Mouse (Mus musculus) lung, postnatal 0 days (tissue): ENCODE measurements around the gene Edc4. TPM values are rescaled to one million over a fixed set of nuclear protein-coding genes. Genes with fewer than 3 reads are reported as not detected.

Experiments used
- ATAC-seq: fragments of 200-750 bp; cut with Nextera tagmentation; 2 replicates; pipeline ENCODE4 v1.8.0; 2017; ENCODE audit warnings: moderate library complexity
- DNase-seq: peaks from one replicate; pipeline ENCODE4 v3.0.0-alpha.2; 2016; ENCODE audit warnings: low spot score
- H3K27ac ChIP-seq: fragments of 300-500 bp; sonication (generic); 2 replicates; pipeline ENCODE4 v1.5.1; 2014; ENCODE audit warnings: antibody characterized with exemption, mild to moderate bottlenecking, low read length, mixed read lengths
- H3K27me3 ChIP-seq: fragments of 300-500 bp; sonication (generic); replicated peaks from 2 replicates; pipeline ENCODE4 v1.6.1; 2014; ENCODE audit warnings: low read length, mixed read lengths; ENCODE audit not compliant: insufficient read depth
- H3K36me3 ChIP-seq: fragments of 300-500 bp; sonication (generic); 2 replicates; pipeline ENCODE4 v1.6.1; 2014; ENCODE audit warnings: low read length, mixed read lengths; ENCODE audit not compliant: insufficient read depth
- H3K4me1 ChIP-seq: fragments of 300-500 bp; sonication (generic); 2 replicates; pipeline ENCODE4 v1.6.1; 2014; ENCODE audit warnings: antibody characterized with exemption, low read depth, low read length, mixed read lengths; ENCODE audit not compliant: insufficient read depth
- H3K4me2 ChIP-seq: fragments of 300-500 bp; sonication (generic); replicated peaks from 2 replicates; pipeline ENCODE4 v1.6.1; 2014; ENCODE audit warnings: low read depth, mild to moderate bottlenecking, low read length, moderate library complexity, mixed read lengths
- H3K4me3 ChIP-seq: fragments of 300-500 bp; sonication (generic); 2 replicates; pipeline ENCODE4 v1.5.1; 2014; ENCODE audit warnings: low read depth, low read length
- H3K9ac ChIP-seq: fragments of 300-500 bp; sonication (generic); replicated peaks from 2 replicates; pipeline ENCODE4 v1.6.1; 2014; ENCODE audit warnings: low read depth, mild to moderate bottlenecking
- H3K9me3 ChIP-seq: fragments of 300-500 bp; sonication (generic); 2 replicates; pipeline ENCODE4 v1.6.1; 2016; ENCODE audit warnings: low read length, mixed read lengths
- CTCF ChIP-seq: IDR thresholded peaks from 2 replicates; pipeline ENCODE4 v1.5.1; 2016; ENCODE audit warnings: antibody characterized with exemption, mild to moderate bottlenecking
- EP300 ChIP-seq: IDR thresholded peaks from 2 replicates; pipeline ENCODE4 v1.6.1; 2016; ENCODE audit warnings: antibody characterized with exemption, mild to moderate bottlenecking, control low read depth
- WGBS: fragments of 180-500 bp; shearing (Covaris S2); extraction: QIAGEN DNeasy Blood & Tissue Kit; methylation state at CpG from one replicate; pipeline ENCODE4 v1.1.7; 2014; 5-methylcytosine and 5-hydroxymethylcytosine counted together
- polyA plus RNA-seq: library from polyadenylated mRNA; unstranded; fragments of >200 nt; fragmentation: Nextera tagmentation; extraction: Ambion mirVana; gene quantifications from 2 replicates; pipeline ENCODE4 v1.2.1, GENCODE M21; 2015

The Edc4 gene
- polyA plus RNA-seq, 1 experiment from 2014 or later, result 17.4 TPM

DNA sequence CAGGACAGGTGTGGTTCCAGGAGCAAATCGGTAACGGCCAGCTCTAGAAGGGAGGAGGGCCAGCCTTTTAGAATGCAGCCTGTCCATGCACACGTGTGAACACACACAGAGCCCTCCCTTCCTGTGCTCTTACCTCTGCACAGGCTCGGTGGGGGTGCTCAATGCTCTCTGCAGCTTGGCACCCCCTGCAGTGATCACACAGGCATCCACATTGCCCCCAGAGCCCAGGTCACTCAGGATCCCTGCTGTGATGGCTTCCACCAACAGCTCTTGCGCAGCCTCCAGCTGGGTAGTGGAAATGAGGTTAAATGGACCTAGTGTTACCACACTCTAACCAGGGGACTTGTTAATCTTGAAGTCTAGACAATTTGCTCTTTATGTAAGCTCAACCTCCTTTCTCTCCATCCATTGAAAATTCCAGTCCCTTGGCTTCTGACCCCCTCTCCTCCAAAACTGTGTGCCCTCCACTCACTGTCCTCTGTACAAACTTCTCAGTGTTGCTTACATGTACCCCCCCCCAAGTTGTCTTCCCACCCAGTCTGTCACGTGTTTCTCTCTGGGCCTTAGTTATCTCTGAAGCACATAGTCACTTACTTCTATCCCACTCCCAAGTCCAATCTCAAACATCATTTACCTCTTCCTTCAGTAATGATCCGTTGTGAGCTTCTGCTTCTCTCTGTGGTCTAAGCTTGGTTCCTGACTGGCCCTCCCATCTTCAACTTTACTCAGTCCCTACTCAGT lies 55.4 kb downstream of the Edc4 start:
- DNase-seq, result no peak
- ATAC-seq, result no peak
- H3K4me3 ChIP-seq, result peak overlapping the region; percentile 88
- H3K36me3 ChIP-seq, result 0 out of 2 replicates have a peak, but pooled peaks cover 4% of the 10 kb centered on the region
- 0 out of 2 replicates have a peak overlapping the region, but pooled peaks have one; percentile 71 for H3K9ac ChIP-seq
- TF ChIP-seq EP300 (no peak), CTCF (no peak)
- no peak overlapping the region for H3K27ac ChIP-seq
- no peaks in the 10 kb centered on the region for H3K27me3 ChIP-seq
- H3K4me1 ChIP-seq, result peaks cover 5% of the 10 kb centered on the region; the same call in 1 of the 2 replicates
- WGBS, result 24% methylated on average over 7 of the region's 7 CpGs
- no peaks in the 10 kb centered on the region for H3K9me3 ChIP-seq
- peak overlapping the region; percentile 91; the same call in 1 of the 2 replicates for H3K4me2 ChIP-seq

DNA sequence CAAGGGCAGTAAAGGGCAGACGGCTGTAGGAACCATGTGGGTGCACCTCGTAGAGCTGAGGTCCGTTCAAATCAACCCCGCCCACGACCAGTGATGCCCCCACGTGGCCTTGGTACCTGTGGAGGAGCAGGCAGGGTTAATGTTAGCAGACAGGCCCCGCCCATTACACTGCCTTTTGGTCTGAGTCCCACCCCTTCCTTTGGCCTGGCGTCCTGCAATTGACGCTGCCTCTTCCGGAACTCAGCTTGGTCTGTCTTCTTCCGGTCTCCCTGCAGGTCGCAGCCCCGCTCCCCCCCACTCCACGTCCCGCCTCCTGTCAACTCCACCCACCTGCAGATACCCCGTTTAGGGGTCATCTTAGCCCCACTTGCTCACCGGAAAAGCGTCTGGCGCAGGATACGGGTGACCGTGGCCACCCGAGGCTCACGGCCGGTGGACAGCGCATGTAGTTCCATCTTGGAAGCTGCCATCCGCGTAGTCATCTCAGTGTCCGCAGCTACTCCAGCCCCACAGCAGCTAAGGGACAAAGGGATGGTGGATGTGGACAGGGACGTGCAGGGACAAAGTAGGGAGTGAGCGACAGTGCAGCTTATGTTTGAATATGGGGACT lies 56.3 kb downstream of the Edc4 start:
- DNase-seq, result peak; percentile 97

DNA sequence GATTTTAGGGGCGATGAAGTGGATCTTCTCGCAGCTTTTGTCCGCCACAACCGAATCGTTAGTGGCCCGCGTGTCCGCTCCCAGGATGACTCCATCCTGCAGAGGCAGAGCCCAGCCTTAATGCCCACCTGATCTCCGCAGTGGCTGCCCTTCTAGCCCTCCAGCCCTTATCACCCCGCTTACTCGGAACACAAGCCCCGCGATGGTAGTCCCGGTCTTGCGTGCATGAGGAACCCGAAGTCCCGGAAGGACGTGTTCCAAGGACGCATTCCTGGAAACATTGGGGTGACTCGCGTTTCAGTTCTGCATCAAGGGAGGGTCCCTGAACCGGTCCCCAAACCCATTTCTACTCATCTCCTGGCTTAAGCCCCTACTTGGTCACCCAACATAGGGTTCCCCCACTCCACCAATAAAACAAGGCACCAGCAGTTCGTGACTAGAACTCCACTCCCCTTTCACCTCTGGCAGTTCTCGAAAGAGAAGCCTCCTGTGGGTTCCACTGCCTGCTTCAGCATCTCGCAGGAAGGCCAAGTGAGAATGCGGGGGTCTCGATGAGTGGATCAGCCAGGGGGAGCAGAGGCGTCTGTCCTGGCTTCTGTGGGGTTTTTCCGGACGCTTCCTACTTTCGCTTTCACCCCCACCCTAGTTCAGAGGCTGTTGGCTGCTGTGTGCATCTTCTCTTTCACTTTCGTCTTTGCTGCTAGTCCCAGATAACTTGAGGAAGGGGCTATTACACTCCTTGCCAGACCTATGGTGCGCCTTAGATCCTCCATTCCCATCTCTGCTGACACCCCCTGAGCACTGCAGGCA lies 57.0 kb downstream of the Edc4 start:
- no peak for TF ChIP-seq CTCF
- TF ChIP-seq EP300, result no peak
- under 1% methylated on average over 30 of the region's 33 CpGs for WGBS
- ATAC-seq (peak; percentile 25), DNase-seq (peak; percentile 72)
- Histone ChIP-seq H3K27me3 (no peaks in the 10 kb centered on the region), H3K36me3 (no peaks in the 10 kb centered on the region), H3K9me3 (no peaks in the 10 kb centered on the region), H3K4me1 (peaks cover 5% of the 10 kb centered on the region; the same call in 1 of the 2 replicates), H3K9ac (peak overlapping the region; percentile 71), H3K4me3 (peak overlapping the region; percentile 88), H3K27ac (peak overlapping the region; percentile 88), H3K4me2 (peak overlapping the region; percentile 91)

More for the DNA sequence above, 56.3 kb downstream of the Edc4 start:
- H3K9ac ChIP-seq, result peak overlapping the region; percentile 71
- H3K4me2 ChIP-seq, result peak overlapping the region; percentile 91
- H3K4me3 ChIP-seq, result peak overlapping the region; percentile 88
- WGBS, result under 1% methylated on average over 30 of the region's 30 CpGs
- H3K27me3 ChIP-seq, result no peaks in the 10 kb centered on the region
- no peaks in the 10 kb centered on the region for H3K9me3 ChIP-seq
- H3K27ac ChIP-seq, result peak overlapping the region; percentile 88
- TF ChIP-seq CTCF (peak; percentile 23; the same call in 1 of the 2 replicates), EP300 (no peak)
- H3K4me1 ChIP-seq, result peaks cover 5% of the 10 kb centered on the region; the same call in 1 of the 2 replicates
- 0 out of 2 replicates have a peak, but pooled peaks cover 4% of the 10 kb centered on the region for H3K36me3 ChIP-seq
- peak; percentile 93 for ATAC-seq

- Histone ChIP-seq H3K4me1 (peaks cover 5% of the 10 kb centered on the region; the same call in 1 of the 2 replicates), H3K9me3 (no peaks in the 10 kb centered on the region), H3K27me3 (no peaks in the 10 kb centered on the region), H3K4me3 (peak within 1 kb of the TSS; percentile 88), H3K27ac (peak within 1 kb of the TSS; percentile 88), H3K4me2 (peak within 1 kb of the TSS; percentile 91), H3K9ac (peak within 1 kb of the TSS; percentile 71), H3K36me3 (no peaks in the 10 kb centered on the region)
- peak; percentile 25 for DNase-seq
- WGBS, result 15% methylated on average over 4 of the region's 4 CpGs
- no peak for ATAC-seq
- no peak for TF ChIP-seq EP300
- TF ChIP-seq CTCF, result no peak
Measured at GRCm38 (mm10) chr8:105938306-105938669, 57.6 kb downstream of the Edc4 start, which contains the start of gene Psmb10. TSS of gene Psmb10 (minus strand) at chr8:105938444.

- Histone ChIP-seq H3K27me3 (no peaks in the 10 kb centered on the region), H3K27ac (no peak overlapping the region), H3K9me3 (no peaks in the 10 kb centered on the region), H3K36me3 (peaks cover 18% of the 10 kb centered on the region; the same call in 1 of the 2 replicates), H3K4me1 (no peaks in the 10 kb centered on the region), H3K4me3 (no peak overlapping the region), H3K4me2 (no peak overlapping the region), H3K9ac (no peak overlapping the region)
- no peak for ATAC-seq
- 88% methylated on average over 11 of the region's 11 CpGs for WGBS
- no peak for DNase-seq
- TF ChIP-seq CTCF (no peak), EP300 (no peak)
Measured at GRCm38 (mm10) chr8:105942026-105942425, 61.3 kb downstream of the Edc4 start.
